Mouse (Mus musculus): ENCODE results near the gene Nfe2.

- TF ChIP-seq NANOG (IDR thresholded peaks at IDR 0.05; ENCODE audit: borderline replicate concordance, low read length) = no peak
- no peak for TF ChIP-seq CTCF (conservative IDR thresholded peaks at IDR 0.05; ENCODE audit: low read length)
Observed at GRCm38 (mm10) chr15:103297313-103297712, 39.1 kb upstream of the Nfe2 start.
